Mouse (Mus musculus): Measurements from ENCODE around the gene Akr1a1. TPM values are rescaled to one million over a fixed set of nuclear protein-coding genes. Genes with fewer than 3 reads are reported as not detected.
"Not testable (repeated sequence)": the region's sequence is repeated elsewhere in the genome, so short reads cannot be mapped to it uniquely, and the experiment has no call there.

Gene Akr1a1
- 100 to 1,000 TPM; 314 to 333 TPM for polyA plus RNA-seq (2017; shearing (Covaris generic))

DNA sequence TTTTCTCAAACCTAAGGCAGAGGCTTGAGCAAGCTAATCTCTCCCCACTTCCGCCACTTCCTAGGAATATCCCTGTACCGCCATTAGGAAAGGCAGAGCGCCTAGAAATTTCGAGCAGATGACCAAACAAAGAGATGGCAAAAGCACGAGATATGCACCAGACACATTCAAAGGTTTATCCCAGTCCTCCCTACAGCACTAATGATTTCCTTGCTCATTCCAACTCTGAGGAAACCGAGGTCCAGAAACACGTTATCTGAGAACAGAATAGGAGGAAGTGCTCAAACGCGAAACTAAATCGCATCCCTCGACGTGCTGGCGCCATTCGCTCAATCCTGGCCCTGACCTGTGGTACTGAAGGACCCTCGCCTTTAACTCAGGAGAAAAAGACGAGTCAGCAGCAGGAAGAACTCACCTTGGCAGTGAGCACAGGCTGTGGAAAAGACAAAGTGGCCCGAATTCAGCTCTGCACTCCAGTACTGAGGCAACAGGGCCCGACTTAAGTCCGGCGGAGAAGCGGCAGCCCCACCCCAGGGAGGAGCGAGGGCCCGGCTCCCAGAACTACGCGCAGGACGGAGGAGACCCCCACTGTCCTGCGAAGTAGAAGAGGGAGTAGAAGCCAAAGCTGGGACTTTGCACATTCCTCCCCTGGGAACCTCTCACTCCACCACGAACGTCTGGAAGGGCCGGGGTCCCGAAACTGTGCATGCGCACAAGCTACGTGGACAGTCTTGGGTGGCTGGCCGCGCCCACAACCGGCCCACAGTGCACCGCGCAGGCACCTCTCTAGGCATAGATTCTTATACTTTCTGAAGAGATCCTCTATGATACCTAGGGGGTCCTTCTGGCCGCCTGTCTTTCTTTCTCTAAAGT lies at the start of gene Akr1a1:
TSS of gene Akr1a1 (minus strand) at position 757 of the 873 bp plus-strand sequence.
- ATAC-seq = peak; percentile 91

DNA sequence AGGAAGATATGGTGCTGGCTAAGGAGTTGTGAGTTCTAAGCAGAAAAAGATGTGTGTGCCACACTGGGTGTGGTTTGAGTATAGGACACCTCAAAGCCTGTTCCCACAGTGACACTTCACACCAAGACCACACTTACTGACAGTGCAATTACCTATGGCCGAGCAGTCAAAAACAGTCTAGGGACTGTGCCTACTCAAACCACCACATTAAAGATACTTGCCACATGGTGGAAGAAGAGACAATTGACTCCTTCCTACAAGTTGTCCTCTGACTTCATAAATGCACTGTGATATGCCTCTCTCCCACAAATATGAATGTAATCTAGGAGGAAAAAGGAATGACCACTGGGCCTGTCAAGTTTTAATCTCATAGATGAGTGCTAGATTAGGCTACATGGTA lies 49.5 kb upstream of the Akr1a1 start:
- ATAC-seq = no peak

DNA sequence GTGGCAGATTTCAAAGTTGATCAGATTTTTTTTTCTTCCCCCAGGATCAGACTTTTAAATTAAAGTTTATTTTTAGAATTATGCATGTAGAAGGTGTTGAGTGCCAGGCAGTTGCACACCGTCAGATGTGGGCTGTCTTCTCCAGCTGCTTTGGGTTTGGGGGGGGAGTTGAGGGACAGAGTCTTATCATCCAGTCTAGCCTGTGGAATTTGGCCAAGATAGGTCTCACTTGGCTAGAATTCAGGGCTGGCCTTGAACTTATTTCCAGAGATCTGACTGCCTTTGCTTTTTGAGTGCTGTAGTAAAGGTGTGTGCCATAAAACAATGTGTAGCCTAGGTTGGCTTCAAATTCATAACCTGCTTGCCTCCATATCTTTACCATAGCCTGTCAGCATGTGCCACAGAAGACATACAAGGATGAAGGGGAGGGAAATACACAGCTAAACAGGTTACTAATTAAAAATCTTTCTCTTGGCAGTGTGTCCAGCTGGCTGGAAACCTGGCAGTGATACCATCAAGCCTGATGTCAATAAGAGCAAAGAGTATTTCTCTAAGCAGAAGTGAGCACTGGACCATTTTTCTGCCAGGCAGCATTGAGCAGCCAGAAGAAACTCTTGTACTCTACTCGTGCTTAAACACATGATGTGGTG lies 47.3 kb upstream of the Akr1a1 start:
- ATAC-seq = no peak

DNA sequence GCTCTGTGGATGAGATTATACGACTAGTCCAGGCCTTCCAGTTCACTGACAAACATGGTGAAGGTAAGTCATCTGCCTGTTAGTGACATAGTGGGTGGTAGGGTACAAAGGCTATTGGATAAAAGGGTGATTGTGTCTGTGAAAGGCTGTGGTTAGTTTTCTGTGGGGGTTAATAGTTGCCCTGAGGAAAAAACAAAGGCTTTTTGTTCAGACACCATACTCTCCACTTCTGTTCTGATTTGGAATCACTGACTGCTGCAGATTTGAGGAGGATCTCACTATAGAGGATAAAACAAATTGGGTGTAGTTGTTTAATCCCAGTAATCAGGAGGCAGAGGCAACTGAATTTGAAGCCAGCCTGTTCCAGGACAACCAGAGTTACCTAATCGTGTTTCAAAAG lies 42.3 kb upstream of the Akr1a1 start:
- no peak for ATAC-seq

DNA sequence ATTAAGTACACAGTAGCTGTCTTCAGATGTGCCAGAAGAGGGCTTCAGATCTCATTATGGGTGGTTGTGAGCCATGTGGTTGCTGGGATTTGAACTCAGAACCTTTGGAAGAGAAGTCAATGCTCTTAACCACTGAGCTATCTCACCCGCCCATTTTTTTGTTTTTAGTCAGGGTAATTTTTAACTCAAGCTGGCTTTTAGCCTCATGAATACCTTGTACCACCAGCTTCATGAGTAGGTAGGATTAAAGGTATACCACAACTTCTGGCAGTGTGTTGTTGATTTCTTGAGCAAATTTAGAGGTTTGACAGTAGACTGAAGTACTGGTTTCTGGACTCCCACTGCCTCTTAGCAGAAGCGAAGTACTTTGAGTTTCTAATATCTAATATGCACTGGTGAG lies 40.7 kb upstream of the Akr1a1 start:
- no peak for ATAC-seq

DNA sequence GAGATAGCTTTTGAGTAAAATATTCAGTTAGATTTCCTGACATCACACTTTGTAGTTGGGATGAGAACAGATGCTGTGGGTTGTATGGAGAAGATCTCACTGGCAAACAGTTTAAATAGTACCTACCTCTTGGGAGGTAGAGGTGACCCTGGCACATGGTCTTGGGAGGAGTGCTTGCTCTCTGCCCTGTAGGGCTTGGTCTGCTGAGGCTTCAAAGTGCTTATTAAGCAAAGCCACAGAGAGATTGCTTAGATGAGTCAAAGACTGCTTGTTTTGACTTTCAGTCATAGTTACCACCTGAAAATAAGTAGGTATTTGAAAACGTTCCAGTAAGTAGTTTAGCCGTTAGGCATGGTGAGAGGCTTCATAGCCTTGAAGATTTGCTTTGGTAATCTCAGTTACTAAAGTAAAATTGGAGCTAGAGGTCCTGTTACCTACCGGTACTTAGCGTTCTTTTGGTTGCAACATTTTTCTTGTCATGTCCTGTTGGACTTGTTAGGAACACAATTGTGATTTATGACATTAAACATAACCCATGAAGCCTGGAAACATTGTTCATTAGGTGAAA lies 37.9 kb upstream of the Akr1a1 start:
- ATAC-seq = no peak

DNA sequence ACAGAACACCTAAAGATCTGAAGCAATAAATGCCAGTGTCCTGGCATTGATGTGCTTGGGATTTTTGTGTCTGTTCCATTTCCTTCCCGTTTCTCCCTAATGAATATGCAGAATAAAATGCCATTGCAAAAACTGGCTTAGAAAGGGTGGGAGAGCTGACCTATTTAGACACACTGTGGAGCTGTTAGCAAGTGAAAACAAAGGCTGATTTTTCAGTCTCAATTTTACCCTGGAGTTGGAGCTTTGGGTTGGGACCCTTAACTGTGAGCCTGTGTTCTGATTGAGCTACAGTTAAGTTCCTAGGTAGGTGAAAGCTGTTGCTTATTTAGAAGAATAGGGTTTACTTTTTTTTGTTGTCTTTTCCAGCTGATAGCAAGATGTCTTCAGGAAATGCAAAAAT lies 35.6 kb upstream of the Akr1a1 start:
- ATAC-seq = no peak

DNA sequence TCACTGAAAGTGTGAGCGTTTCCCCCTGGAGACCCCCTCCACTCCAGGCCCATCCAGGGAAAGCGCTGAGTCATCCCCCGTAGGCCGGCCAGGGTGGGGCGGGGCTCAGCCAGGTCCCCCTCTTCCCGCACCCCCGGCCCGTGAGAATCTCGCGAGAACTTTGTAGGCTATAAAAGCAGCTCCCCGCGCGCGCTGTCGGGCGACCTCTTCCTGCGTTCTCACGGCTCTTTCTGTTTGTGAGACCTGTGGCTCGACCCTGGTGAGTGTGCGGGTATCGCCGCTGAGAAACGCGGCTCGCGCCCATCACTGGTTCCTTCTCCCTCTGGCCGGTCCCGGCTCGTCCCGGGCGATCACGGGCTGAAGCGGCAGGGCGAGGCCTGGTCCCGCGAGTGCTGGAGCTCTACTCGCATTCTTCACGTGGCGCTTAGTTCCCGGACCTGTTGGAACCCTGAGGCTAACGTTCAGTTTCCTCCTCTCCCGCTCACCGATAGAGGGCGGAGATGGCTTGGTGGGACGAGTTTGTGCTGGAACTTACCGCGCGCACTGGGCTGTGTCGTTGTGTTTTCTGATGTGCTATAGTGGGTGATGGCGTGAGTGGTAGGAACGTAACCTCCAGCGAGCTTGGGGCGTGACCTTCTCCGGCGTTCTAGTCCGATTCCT lies 34.1 kb upstream of the Akr1a1 start, which contains the start of gene Prdx1:
TSS of gene Prdx1 (plus strand) at position 143 of the 660 bp plus-strand sequence.
- peak; percentile 88 for ATAC-seq

DNA sequence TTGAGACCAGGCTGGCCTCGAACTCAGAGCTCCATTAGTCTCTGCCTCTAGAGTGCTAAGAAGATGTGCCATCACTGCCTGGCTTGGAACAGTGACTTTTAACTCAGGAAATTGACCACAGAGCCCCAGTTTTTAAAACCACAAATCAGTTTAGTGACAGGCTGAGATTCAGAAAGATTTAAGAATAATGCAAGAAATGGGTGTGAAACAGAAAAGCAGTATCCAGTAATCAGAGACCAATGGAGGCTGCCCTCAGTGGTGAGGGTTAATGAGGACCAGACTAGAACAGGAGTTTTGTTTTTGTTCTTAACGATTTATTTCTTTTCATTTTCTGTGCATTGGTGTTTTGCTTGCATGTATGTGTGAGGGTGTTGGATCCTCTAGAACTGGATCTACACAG lies 33.2 kb upstream of the Akr1a1 start:
- no peak for ATAC-seq

DNA sequence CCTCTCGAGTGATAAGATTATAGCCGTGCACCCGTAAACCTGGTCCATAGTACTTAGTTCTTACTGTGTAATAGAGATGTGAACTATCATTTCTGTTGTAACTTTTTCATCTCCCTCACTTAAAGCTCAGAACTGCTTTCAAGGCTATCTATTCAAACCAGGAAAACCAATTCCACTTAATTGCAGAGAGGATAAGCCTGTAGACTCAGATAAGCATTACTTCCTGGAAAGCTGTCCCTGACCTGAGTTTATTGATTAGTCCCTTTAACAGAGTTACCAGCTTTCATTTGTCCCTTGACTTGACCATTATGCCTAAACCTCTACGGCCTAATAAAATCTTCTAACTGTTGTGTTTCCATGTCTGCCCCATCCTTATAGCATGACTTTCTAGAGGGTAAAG lies 32.5 kb upstream of the Akr1a1 start:
- ATAC-seq = no peak

DNA sequence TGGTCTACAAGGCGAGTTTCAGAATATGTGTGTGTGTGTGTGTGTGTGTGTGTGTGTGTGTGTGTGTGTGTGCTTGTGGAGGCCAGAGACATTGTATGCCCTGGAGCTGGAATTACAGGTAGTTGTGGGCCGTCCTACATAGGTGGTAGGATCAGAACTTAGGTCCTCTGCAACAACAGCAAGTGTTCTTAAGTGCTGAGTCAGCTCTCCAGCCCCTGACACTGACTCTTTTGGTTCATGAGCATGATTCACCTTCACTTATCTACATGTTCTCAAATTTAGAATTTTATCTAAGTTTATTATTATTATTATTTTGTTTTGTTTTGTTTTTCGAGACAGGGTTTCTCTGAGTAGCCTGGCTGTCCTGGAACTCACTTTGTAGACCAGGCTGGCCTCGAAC lies 29.0 kb upstream of the Akr1a1 start:
- not testable (repeated sequence) for ATAC-seq

DNA sequence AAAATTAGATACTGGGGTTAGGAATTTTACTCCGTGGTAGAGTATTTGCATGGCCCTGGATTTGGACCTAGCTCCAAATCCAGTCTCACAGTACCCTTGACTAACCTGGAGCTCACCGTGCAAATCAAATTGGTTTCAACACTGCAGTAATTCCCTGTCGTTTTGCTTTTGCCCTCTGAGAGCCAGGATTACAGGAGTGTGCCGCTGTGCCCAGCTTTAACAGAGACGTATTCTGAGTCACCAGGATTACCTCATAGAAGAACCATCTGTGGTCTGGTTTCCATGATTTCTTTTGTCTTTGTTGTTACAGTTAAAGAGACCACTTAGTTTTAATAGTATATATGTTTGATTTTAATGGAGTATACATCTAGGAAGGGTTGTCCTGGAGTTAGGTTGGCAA lies 27.7 kb upstream of the Akr1a1 start:
- ATAC-seq = no peak

DNA sequence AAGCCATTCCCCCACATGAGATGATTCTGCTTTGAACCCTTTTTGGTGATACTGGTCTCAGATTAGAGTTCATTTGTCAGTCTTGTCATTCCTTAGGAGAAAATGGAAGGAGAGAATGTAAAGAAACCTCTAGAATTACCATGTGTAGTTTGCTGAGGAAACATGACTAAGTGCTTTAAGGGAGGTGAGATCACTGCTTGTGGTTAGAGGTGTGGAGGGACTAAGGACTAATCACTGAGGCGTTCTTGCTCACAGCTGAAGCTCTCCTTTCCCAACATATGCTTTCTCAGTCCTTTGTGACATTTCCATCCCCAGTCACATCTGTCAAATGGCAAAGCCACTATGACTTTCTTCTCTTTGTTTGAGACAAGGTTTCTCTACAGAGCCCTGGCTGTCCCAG lies 26.3 kb upstream of the Akr1a1 start:
- no peak for ATAC-seq

DNA sequence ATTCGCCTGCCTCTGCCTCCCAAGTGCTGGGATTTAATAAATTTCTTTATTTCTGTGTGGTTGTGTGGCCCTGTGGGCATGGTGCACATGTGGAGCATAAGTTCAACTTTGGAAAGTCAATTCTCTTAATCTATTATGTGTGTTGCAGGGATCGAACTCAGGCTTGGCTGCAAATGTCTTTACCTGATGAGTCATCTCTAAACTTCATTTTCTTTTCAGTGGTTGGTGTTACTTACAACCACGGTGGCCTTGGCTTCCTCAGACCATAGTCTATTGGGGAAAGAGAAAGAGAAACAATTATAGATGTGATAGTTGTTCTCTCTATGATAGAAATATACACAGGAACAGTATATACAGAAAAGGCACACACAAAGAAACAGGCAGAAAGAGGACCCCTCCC lies 24.5 kb upstream of the Akr1a1 start:
- ATAC-seq = no peak

DNA sequence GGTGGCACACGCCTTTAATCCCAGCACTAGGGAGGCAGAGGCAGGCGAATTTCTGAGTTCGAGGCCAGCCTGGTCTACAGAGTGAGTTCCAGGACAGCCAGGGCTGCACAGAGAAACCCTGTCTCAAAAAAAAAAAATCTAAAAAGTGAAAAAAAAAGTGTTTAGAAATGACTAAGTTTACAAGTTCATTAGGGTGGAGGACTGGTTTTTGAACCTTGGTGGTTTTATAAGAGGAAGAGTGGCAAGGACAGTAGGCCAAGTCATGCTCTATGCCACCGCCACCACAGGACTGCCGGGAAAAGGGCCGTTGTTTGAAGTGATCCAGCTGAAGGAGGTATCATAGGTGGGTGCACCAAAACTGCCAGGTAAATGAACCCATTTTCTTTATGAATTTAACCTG lies 23.3 kb upstream of the Akr1a1 start:
- ATAC-seq = not testable (repeated sequence)

DNA sequence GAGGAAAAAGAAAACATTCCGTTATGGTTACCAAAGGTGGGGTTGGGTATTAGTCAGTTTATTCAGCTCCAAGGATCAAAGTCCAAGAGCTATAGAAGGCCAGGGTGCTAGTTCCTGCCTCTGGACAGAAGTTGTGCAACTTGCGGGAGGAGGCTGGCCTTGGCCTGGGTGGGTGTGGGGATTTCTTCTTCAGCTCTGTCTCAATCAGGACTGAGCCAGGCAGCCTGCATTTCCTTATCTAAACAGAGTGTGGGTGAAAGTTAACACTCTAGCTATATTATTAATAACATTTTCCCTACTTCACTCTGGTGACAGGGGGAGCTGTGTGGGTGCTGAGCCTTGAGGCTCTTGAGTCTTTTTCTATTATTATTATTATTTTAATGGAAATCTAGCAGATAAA lies 21.3 kb upstream of the Akr1a1 start:
- ATAC-seq = no peak

DNA sequence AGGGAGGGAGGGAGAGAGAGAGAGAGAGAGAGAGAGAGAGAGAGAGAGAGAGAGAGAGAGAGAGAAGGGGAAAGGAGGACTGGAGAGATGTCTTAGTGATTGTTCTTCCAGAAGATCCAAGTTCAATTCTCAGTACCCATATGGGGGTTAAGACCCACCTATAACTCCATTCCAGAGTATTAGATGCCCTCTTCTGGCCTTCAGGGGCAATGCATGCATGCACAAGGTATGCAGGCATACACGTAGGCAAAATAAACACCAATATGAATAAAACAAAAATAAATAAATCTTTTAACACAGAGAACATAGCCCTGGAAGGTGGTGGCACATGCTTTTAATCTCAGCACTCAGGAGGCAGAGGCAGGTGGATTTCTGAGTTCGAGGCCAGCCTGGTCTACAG lies 17.8 kb upstream of the Akr1a1 start:
- ATAC-seq = no peak

DNA sequence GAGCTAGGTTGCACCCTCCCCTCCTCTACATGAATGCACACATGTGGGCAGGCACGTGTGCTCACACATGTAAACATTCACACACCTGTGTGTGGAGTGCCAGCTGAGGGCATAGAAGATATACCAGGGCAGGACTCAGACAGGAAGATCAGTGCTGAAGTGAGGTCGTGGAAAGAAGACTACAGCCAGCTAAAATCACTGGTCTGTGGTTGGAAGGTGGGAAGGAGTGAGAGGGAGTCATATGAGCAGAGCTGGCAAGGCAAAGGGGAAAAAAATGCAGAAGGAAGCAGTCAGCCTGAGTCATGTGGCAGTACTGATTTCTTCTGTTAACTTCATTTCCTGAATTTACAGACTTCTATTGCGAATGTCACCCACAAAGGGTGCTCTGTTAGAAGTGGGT lies 16.7 kb upstream of the Akr1a1 start:
- ATAC-seq = no peak

DNA sequence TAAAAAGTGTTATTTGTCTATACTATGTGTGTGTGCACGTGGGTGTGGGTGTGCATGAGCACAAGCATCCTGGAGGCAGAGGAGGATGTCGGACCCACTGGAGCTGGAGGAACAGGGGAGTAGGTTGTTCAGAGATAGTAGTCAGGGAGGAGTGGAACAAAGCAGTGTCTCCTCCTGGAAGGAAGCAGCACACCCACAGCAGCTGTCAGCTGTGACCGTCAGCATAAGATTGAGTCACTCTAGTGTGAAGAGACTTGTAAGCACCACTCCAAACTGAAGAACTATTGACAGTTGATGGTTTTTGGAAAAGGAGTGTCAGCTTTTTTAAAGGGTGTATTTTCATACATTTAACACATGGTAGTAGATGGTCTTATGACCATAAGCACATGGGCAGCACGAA lies 15.1 kb upstream of the Akr1a1 start:
- ATAC-seq = no peak

DNA sequence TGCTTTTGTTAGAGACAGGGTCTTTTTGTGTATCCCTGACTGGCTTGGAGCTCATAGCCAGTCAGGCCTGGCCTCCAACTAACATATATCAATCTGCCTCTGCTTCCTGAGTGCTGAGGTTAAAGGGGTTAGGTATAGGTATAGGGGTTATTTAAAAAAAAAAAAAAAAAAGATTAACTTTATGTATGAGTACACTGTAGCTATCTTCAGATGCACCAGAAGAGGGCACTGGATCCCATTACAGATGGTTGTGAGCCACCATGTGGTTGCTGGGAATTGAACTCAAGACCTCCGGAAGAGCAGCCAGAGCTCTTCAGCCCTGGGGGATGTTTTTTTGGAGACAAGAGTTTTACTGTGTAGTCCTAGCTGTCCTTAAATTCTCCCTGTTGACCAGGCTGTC lies 10.5 kb upstream of the Akr1a1 start:
- ATAC-seq = no peak

DNA sequence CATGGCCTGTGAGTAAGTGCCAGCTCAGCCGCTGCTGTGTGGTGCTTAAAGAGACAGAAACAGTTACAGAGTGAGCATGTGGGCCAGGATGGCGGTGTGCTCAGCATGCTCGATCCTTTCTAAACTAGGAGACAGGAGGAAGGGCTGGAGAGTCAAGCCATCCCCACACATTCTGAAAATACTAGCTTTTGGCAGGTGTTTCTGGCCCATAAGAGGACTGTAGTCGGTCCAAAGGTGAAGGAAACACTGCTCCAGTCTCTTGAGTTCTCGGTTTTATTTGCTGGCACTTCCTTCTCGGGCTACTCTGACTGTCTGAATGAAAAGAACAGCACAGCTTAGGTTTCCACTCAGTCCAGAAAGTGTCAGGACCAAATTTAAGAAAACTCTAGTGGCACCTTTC lies 9.3 kb upstream of the Akr1a1 start:
- no peak for ATAC-seq

DNA sequence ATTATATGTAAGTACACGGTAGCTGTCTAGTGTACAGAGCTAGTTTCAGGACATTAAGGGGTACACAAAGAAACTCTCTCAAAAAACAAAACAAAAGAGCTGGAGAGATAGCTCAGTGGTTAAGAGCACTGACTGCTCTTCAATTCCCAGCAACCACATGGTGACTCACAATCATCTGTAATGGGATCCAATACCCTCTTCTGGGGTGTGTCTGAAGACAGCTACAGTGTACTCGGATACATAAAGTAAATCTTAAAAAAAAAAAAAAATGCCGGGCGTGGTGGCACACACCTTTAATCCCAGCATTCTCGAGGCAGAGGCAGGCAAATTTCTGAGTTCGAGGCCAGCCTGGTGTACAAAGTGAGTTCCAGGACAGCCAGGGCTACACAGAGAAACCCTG lies 8.4 kb upstream of the Akr1a1 start:
- ATAC-seq = not testable (repeated sequence)

DNA sequence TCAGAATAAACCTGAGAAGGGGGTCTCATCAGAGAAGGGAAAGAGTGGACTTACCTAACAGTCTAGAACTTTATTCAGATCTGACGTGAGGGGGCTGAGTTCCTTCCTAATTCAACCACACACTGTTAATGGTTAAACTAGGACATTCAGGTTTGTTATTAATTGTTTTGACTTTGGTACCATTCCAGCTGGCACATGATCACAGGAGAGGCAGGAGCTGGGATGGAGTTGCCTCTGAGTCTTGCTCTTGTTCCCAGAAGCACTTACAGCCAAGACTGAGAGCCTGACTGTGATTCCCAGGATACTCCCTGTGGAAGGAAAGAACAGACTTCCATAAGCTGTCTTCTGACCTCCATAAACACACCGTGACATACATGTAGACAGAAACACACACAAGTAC lies 8.0 kb upstream of the Akr1a1 start:
- ATAC-seq = no peak

Measured in activated CD4-positive, CD25-positive, alpha-beta regulatory T cell, adult 4 months (primary cell).